13 mouse cellular contexts compared by ENCODE assay signal in genomic region chr1:54749961-54750360, GRCm38 (mm10).
DNase-seq lines count a peak whose midpoint lies in the region; ATAC-seq and TF ChIP-seq lines count a peak whose summit lies in the region.
"Had no signal": no experiment of that assay in that cellular context is flagged by ENCODE, and none has a peak within 500 bp of the region (broad histone marks: within the 10 kb centered on the region; RNA-seq: fewer than 3 reads in every experiment).

No protein-coding gene starts in this region.

- H3K36me3 ChIP-seq in midbrain, embryonic 15.5 days (replicated peaks) = no peaks in the 10 kb centered on the region
- no peaks in the 10 kb centered on the region for H3K36me3 ChIP-seq in midbrain, embryonic 10.5 days
- H3K36me3 ChIP-seq in heart, embryonic 16.5 days (ENCODE audit: control insufficient read depth, insufficient read depth) = no peaks in the 10 kb centered on the region

- intact Hi-C loops in gastrocnemius, adult 2 months (cut with DNase I) = loop anchor here (5.0 kb wide), 2 partner anchors 83 to 177 kb away; partner anchors contain the start of gene Ankrd44

- WGBS in midbrain, embryonic 15.5 days = 71% methylated on average over 1 of the region's 1 CpGs
- 66% methylated on average over 1 of the region's 1 CpGs for WGBS in midbrain, embryonic 10.5 days
- 24% methylated on average over 1 of the region's 1 CpGs for WGBS in heart, embryonic 16.5 days

- H3K27ac ChIP-seq in gastrocnemius, adult 2 months = peak overlapping the region; percentile 80
- H3K27ac ChIP-seq in midbrain, embryonic 15.5 days = peak overlapping the region; percentile 51; the same call in 1 of the 2 replicates
- no peak overlapping the region for H3K27ac ChIP-seq in midbrain, embryonic 10.5 days (replicated peaks)
- H3K27ac ChIP-seq in heart, embryonic 16.5 days (ENCODE audit: low read length) = peak overlapping the region; percentile 77
- H3K27ac ChIP-seq: embryonic facial prominence, embryonic 10.5 days had no signal

- no peak overlapping the region for H3K9ac ChIP-seq in midbrain, embryonic 15.5 days
- no peak overlapping the region for H3K9ac ChIP-seq in heart, embryonic 16.5 days (ENCODE audit: low read length)

- H3K27me3 ChIP-seq in midbrain, embryonic 15.5 days (replicated peaks) = no peaks in the 10 kb centered on the region
- no peaks in the 10 kb centered on the region for H3K27me3 ChIP-seq in midbrain, embryonic 10.5 days (ENCODE audit: low read depth, poor library complexity, severe bottlenecking)
- no peaks in the 10 kb centered on the region for H3K27me3 ChIP-seq in heart, embryonic 16.5 days (ENCODE audit: control insufficient read depth, insufficient read depth, low read length)

- ATAC-seq in midbrain, embryonic 15.5 days (replicated peaks) = no peak
- peak; percentile 70 for ATAC-seq in heart, embryonic 16.5 days (replicated peaks; ENCODE audit: extremely low read depth, insufficient read depth, low FRiP score)

- no peaks in the 10 kb centered on the region for H3K9me3 ChIP-seq in midbrain, embryonic 15.5 days
- no peaks in the 10 kb centered on the region for H3K9me3 ChIP-seq in midbrain, embryonic 10.5 days (replicated peaks)
- H3K9me3 ChIP-seq in heart, embryonic 16.5 days (replicated peaks; ENCODE audit: control insufficient read depth, low read length) = no peaks in the 10 kb centered on the region
- H3K9me3 ChIP-seq: embryonic facial prominence, embryonic 10.5 days had no signal

- H3K4me3 ChIP-seq in gastrocnemius, adult 2 months = no peak overlapping the region
- H3K4me3 ChIP-seq in midbrain, embryonic 15.5 days = no peak overlapping the region
- no peak overlapping the region for H3K4me3 ChIP-seq in midbrain, embryonic 10.5 days
- H3K4me3 ChIP-seq in heart, embryonic 16.5 days (ENCODE audit: low read length) = no peak overlapping the region
- H3K4me3 ChIP-seq: embryonic facial prominence, embryonic 10.5 days had no signal

- DNase-seq in gastrocnemius, adult 2 months = peak; percentile 19
- DNase-seq in gastrocnemius, adult 8-10 months (ENCODE audit: low spot score in 2 of 2) = no peak
- DNase-seq in midbrain, embryonic 10.5 days (ENCODE audit: low spot score) = no peak
- DNase-seq in lung, postnatal 25 days (ENCODE audit: low spot score) = peak; percentile 57
- no peak for DNase-seq in adrenal gland, postnatal 10 days
- DNase-seq in layer of hippocampus, adult 9-11 months = no peak
- DNase-seq: cerebellum, adult 8-10 months; gastrocnemius, postnatal 10 days; left cerebral cortex, postnatal 4 days; thymus, adult 2 months had no signal

- H3K4me1 ChIP-seq in midbrain, embryonic 15.5 days = 0 out of 2 replicates have a peak, but pooled peaks cover 2% of the 10 kb centered on the region
- no peaks in the 10 kb centered on the region for H3K4me1 ChIP-seq in midbrain, embryonic 10.5 days
- H3K4me1 ChIP-seq in heart, embryonic 16.5 days (ENCODE audit: control insufficient read depth, insufficient read depth, low read length) = peaks cover 28% of the 10 kb centered on the region
- H3K4me1 ChIP-seq: embryonic facial prominence, embryonic 10.5 days had no signal

- no peak for TF ChIP-seq CTCF in gastrocnemius, adult 2 months (IDR thresholded peaks at IDR 0.05)

- H3K4me2 ChIP-seq in midbrain, embryonic 15.5 days = no peak overlapping the region
- no peak overlapping the region for H3K4me2 ChIP-seq in heart, embryonic 16.5 days (ENCODE audit: low read depth, low read length)

Comparison
In these comparisons a context has a peak if more than half of its experiments do, and no peak if none do; other contexts are left out.
1. DNase-seq: peak in gastrocnemius, adult 2 months (single experiment) and lung, postnatal 25 days (single experiment); none in gastrocnemius, adult 8-10 months (0 of 2), midbrain, embryonic 10.5 days (single experiment), adrenal gland, postnatal 10 days (single experiment) and layer of hippocampus, adult 9-11 months (single experiment).